Mouse (Mus musculus): Measurements from ENCODE around the gene Plbd2.

Plbd2 gene

GRCm38 (mm10) chr5:120472770-120473169, 30.7 kb downstream of the Plbd2 start, which contains the start of gene Sdsl:
Sdsl (minus strand) TSS chr5:120472810.
- DNase-seq = no peak

- DNase-seq = no peak
Measured at GRCm38 (mm10) chr5:120471538-120471937, 31.9 kb downstream of the Plbd2 start.

- no peak for DNase-seq
Measured at GRCm38 (mm10) chr5:120468830-120469229, 34.6 kb downstream of the Plbd2 start.

GRCm38 (mm10) chr5:120468336-120468735, 35.1 kb downstream of the Plbd2 start:
- DNase-seq = no peak

- no peak for DNase-seq
Measured at GRCm38 (mm10) chr5:120467026-120467425, 36.4 kb downstream of the Plbd2 start.

GRCm38 (mm10) chr5:120465860-120466259, 37.6 kb downstream of the Plbd2 start:
- DNase-seq = no peak

- no peak for DNase-seq
Measured at GRCm38 (mm10) chr5:120465062-120465461, 38.4 kb downstream of the Plbd2 start.

- DNase-seq = peak; percentile 39
Measured at GRCm38 (mm10) chr5:120464321-120464720, 39.1 kb downstream of the Plbd2 start.

GRCm38 (mm10) chr5:120461902-120462301, 41.5 kb downstream of the Plbd2 start:
- no peak for DNase-seq

- peak; percentile 31 for DNase-seq
Measured at GRCm38 (mm10) chr5:120459133-120459532, 44.3 kb downstream of the Plbd2 start.

GRCm38 (mm10) chr5:120457628-120458027, 45.8 kb downstream of the Plbd2 start:
- DNase-seq = peak; percentile 72

- no peak for DNase-seq
Measured at GRCm38 (mm10) chr5:120456841-120457554, 46.4 kb downstream of the Plbd2 start.

- DNase-seq = no peak
Measured at GRCm38 (mm10) chr5:120456253-120456652, 47.2 kb downstream of the Plbd2 start.

- no peak for DNase-seq
Measured at GRCm38 (mm10) chr5:120454756-120455337, 48.6 kb downstream of the Plbd2 start.

GRCm38 (mm10) chr5:120447305-120447704, 56.1 kb downstream of the Plbd2 start:
- no peak for DNase-seq

GRCm38 (mm10) chr5:120440733-120441132, 62.7 kb downstream of the Plbd2 start:
- peak; percentile 87 for DNase-seq

GRCm38 (mm10) chr5:120439887-120440670, 63.3 kb downstream of the Plbd2 start:
- no peak for DNase-seq

- DNase-seq = no peak
Measured at GRCm38 (mm10) chr5:120438991-120439710, 64.3 kb downstream of the Plbd2 start.

- no peak for DNase-seq
Measured at GRCm38 (mm10) chr5:120438469-120438868, 65.0 kb downstream of the Plbd2 start.

- no peak for DNase-seq
Measured at GRCm38 (mm10) chr5:120437986-120438385, 65.4 kb downstream of the Plbd2 start.

- no peak for DNase-seq
Measured at GRCm38 (mm10) chr5:120437539-120437938, 65.9 kb downstream of the Plbd2 start.

GRCm38 (mm10) chr5:120436885-120437495, 66.4 kb downstream of the Plbd2 start:
- no peak for DNase-seq

All from liver (tissue).